Mouse (Mus musculus): ENCODE measurements at regions not wholly inside any gene's neighbourhood (a gene's known extent, or its start where the extent isn't known, plus 50 kb on each side); places are given as distances from the start of the nearest gene placed in this dataset.

DNA sequence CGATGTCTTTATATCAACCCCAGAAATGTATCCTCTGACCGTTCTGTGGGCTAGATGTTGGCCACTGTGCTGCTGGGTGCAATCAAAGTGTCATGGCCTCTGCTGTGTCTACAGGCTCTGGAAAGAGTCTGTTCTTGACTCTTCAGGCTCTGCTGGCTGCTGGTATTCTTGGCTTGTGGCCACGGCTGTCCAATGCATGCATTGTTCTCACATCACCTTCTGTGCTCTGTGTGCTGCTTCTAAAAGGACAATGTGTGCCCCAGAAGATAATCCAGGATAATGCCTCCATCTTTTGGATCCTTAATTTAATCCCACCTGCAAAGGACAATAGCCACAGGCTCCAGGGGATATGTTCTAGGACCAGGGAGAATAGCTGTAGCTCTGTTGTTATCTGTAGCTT is 77.5 kb upstream of the Dapl1 start:
- no peaks in the 10 kb centered on the region for H3K36me3 ChIP-seq
- ATAC-seq (ENCODE audit: insufficient number of reproducible peaks, insufficient read depth, low FRiP score, low TSS enrichment) = no peak
- H3K4me1 ChIP-seq = 0 out of 2 replicates have a peak, but pooled peaks cover 5% of the 10 kb centered on the region
- H3K4me2 ChIP-seq (replicated peaks) = no peak overlapping the region
- no peak overlapping the region for H3K27ac ChIP-seq
- no peak overlapping the region for H3K9ac ChIP-seq
- H3K9me3 ChIP-seq = no peaks in the 10 kb centered on the region
- no peak overlapping the region for H3K4me3 ChIP-seq
- WGBS = 71% methylated on average over 3 of the region's 3 CpGs
- H3K27me3 ChIP-seq = no peaks in the 10 kb centered on the region

GRCm38 (mm10) chr2:59407512-59407988 is 76.9 kb upstream of the Dapl1 start:
- H3K4me1 ChIP-seq = 0 out of 2 replicates have a peak, but pooled peaks cover 5% of the 10 kb centered on the region
- 0 out of 2 replicates have a peak, but pooled peaks have one; percentile 67 for ATAC-seq (ENCODE audit: insufficient number of reproducible peaks, insufficient read depth, low FRiP score, low TSS enrichment)
- H3K36me3 ChIP-seq = no peaks in the 10 kb centered on the region
- no peak overlapping the region for H3K27ac ChIP-seq
- H3K27me3 ChIP-seq = no peaks in the 10 kb centered on the region
- no peak overlapping the region for H3K9ac ChIP-seq
- 37% methylated on average over 13 of the region's 13 CpGs for WGBS
- no peak overlapping the region for H3K4me3 ChIP-seq
- H3K9me3 ChIP-seq = no peaks in the 10 kb centered on the region
- H3K4me2 ChIP-seq (replicated peaks) = no peak overlapping the region

DNA sequence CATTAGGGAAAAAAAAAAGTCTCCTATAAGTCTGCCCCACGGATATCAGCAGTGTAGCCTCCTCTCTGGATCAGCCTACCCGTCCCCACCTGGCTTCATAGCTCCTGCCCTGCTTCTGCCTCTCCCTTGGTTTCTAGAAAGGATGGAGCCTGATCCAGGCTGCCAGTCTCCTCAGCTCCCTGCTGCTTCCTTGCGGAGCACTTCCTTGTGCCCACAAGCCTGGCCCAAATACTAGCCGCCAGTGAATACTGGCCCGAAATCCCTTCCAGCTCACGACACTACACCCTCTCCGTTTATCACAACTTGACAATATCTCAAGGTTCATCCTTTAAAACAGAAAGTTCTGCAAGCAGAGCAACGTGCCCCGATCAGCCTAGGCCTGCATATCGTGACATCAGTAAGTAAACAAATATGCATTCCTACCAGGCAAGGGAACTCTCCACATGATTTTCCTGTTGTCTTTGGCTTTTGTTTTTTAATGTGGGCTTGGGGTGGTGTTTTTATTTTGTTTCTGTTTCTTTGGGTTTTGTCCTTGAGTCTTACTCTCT is 76.3 kb upstream of the Dapl1 start:
- no peak for ATAC-seq (ENCODE audit: insufficient number of reproducible peaks, insufficient read depth, low FRiP score, low TSS enrichment)
- 69% methylated on average over 10 of the region's 10 CpGs for WGBS

GRCm38 (mm10) chr2:59414612-59415011 is 69.8 kb upstream of the Dapl1 start:
- Histone ChIP-seq H3K4me3 (no peak overlapping the region), H3K36me3 (no peaks in the 10 kb centered on the region), H3K9ac (no peak overlapping the region), H3K27me3 (no peaks in the 10 kb centered on the region), H3K9me3 (no peaks in the 10 kb centered on the region), H3K27ac (no peak overlapping the region), H3K4me1 (no peaks in the 10 kb centered on the region), H3K4me2 (replicated peaks) (no peak overlapping the region)
- WGBS = 81% methylated on average over 9 of the region's 9 CpGs
- ATAC-seq (ENCODE audit: insufficient number of reproducible peaks, insufficient read depth, low FRiP score, low TSS enrichment) = no peak

More for the DNA sequence above, 76.3 kb upstream of the Dapl1 start:
- no peak overlapping the region for H3K9ac ChIP-seq
- no peak overlapping the region for H3K4me3 ChIP-seq
- H3K27ac ChIP-seq = no peak overlapping the region
- H3K4me2 ChIP-seq (replicated peaks) = no peak overlapping the region
- no peaks in the 10 kb centered on the region for H3K36me3 ChIP-seq
- H3K27me3 ChIP-seq = no peaks in the 10 kb centered on the region
- no peaks in the 10 kb centered on the region for H3K9me3 ChIP-seq
- H3K4me1 ChIP-seq = 0 out of 2 replicates have a peak, but pooled peaks cover 5% of the 10 kb centered on the region

GRCm38 (mm10) chr2:59416491-59417195 is 67.8 kb upstream of the Dapl1 start:
- no peak overlapping the region for H3K4me2 ChIP-seq (replicated peaks)
- H3K4me1 ChIP-seq = peaks cover 6% of the 10 kb centered on the region; the same call in 1 of the 2 replicates
- H3K27me3 ChIP-seq = no peaks in the 10 kb centered on the region
- ATAC-seq (ENCODE audit: insufficient number of reproducible peaks, insufficient read depth, low FRiP score, low TSS enrichment) = no peak
- H3K4me3 ChIP-seq = no peak overlapping the region
- no peak overlapping the region for H3K27ac ChIP-seq
- WGBS = 71% methylated on average over 8 of the region's 8 CpGs
- no peaks in the 10 kb centered on the region for H3K36me3 ChIP-seq
- H3K9ac ChIP-seq = no peak overlapping the region
- H3K9me3 ChIP-seq = no peaks in the 10 kb centered on the region

GRCm38 (mm10) chr2:59417384-59417955 is 67.0 kb upstream of the Dapl1 start:
- WGBS = 85% methylated on average over 11 of the region's 11 CpGs
- ATAC-seq (ENCODE audit: insufficient number of reproducible peaks, insufficient read depth, low FRiP score, low TSS enrichment) = 0 out of 2 replicates have a peak, but pooled peaks have one; percentile 13
- no peaks in the 10 kb centered on the region for H3K27me3 ChIP-seq
- H3K4me1 ChIP-seq = peaks cover 8% of the 10 kb centered on the region; the same call in 1 of the 2 replicates
- H3K27ac ChIP-seq = no peak overlapping the region
- H3K9me3 ChIP-seq = no peaks in the 10 kb centered on the region
- H3K36me3 ChIP-seq = no peaks in the 10 kb centered on the region
- no peak overlapping the region for H3K9ac ChIP-seq
- no peak overlapping the region for H3K4me2 ChIP-seq (replicated peaks)
- no peak overlapping the region for H3K4me3 ChIP-seq

GRCm38 (mm10) chr2:59420496-59420895 is 64.0 kb upstream of the Dapl1 start:
- H3K9ac ChIP-seq = no peak overlapping the region
- H3K9me3 ChIP-seq = no peaks in the 10 kb centered on the region
- H3K27me3 ChIP-seq = no peaks in the 10 kb centered on the region
- ATAC-seq (ENCODE audit: insufficient number of reproducible peaks, insufficient read depth, low FRiP score, low TSS enrichment) = no peak
- no peak overlapping the region for H3K4me2 ChIP-seq (replicated peaks)
- H3K4me1 ChIP-seq = peaks cover 14% of the 10 kb centered on the region; the same call in 1 of the 2 replicates
- H3K27ac ChIP-seq = no peak overlapping the region
- no peak overlapping the region for H3K4me3 ChIP-seq
- 59% methylated on average over 5 of the region's 5 CpGs for WGBS
- H3K36me3 ChIP-seq = no peaks in the 10 kb centered on the region

- Histone ChIP-seq H3K27me3 (no peaks in the 10 kb centered on the region), H3K9ac (no peak overlapping the region), H3K27ac (no peak overlapping the region), H3K9me3 (no peaks in the 10 kb centered on the region), H3K4me3 (no peak overlapping the region), H3K4me1 (peaks cover 14% of the 10 kb centered on the region; the same call in 1 of the 2 replicates), H3K4me2 (replicated peaks) (no peak overlapping the region), H3K36me3 (no peaks in the 10 kb centered on the region)
- 64% methylated on average over 10 of the region's 10 CpGs for WGBS
- ATAC-seq (ENCODE audit: insufficient number of reproducible peaks, insufficient read depth, low FRiP score, low TSS enrichment) = no peak
These were observed 61.9 kb upstream of the Dapl1 start for GRCm38 (mm10) chr2:59422291-59423242.

DNA sequence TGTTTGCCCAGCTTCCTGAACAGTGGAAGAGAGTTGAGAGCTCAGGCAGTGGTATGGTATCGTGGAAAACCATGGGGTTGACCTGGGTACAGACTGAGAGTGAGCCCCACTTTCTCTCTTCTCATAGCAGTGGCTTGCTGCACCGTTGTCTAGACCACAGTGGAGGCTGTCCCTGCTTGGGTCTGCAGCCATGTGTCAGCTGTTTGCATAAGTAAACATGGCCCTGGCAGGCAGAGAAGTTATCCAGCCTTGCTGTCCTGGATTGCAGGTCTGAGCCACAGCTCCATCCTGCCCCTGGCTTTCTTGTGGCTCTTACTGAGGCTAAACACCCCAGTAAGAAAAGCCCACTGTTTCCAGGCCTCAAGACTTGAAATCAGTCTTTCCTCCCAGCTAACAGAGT is 60.2 kb upstream of the Dapl1 start:
- H3K27ac ChIP-seq = no peak overlapping the region
- no peaks in the 10 kb centered on the region for H3K9me3 ChIP-seq
- H3K27me3 ChIP-seq = no peaks in the 10 kb centered on the region
- H3K4me2 ChIP-seq (replicated peaks) = no peak overlapping the region
- 86% methylated on average over 2 of the region's 2 CpGs for WGBS
- no peak for ATAC-seq (ENCODE audit: insufficient number of reproducible peaks, insufficient read depth, low FRiP score, low TSS enrichment)
- no peak overlapping the region for H3K9ac ChIP-seq
- peaks cover 14% of the 10 kb centered on the region; the same call in 1 of the 2 replicates for H3K4me1 ChIP-seq
- H3K4me3 ChIP-seq = no peak overlapping the region
- no peaks in the 10 kb centered on the region for H3K36me3 ChIP-seq

- H3K27me3 ChIP-seq = no peaks in the 10 kb centered on the region
- no peak overlapping the region for H3K9ac ChIP-seq
- H3K36me3 ChIP-seq = no peaks in the 10 kb centered on the region
- H3K4me2 ChIP-seq (replicated peaks) = no peak overlapping the region
- H3K27ac ChIP-seq = no peak overlapping the region
- H3K9me3 ChIP-seq = no peaks in the 10 kb centered on the region
- ATAC-seq (ENCODE audit: insufficient number of reproducible peaks, insufficient read depth, low FRiP score, low TSS enrichment) = peak; percentile 82
- 31% methylated on average over 5 of the region's 5 CpGs for WGBS
- H3K4me3 ChIP-seq = no peak overlapping the region
- peaks cover 14% of the 10 kb centered on the region; the same call in 1 of the 2 replicates for H3K4me1 ChIP-seq
These were observed 59.7 kb upstream of the Dapl1 start for GRCm38 (mm10) chr2:59424729-59425128.

- no peak for ATAC-seq (ENCODE audit: insufficient number of reproducible peaks, insufficient read depth, low FRiP score, low TSS enrichment)
- Histone ChIP-seq H3K9me3 (no peaks in the 10 kb centered on the region), H3K4me2 (replicated peaks) (no peak overlapping the region), H3K36me3 (no peaks in the 10 kb centered on the region), H3K4me1 (peaks cover 8% of the 10 kb centered on the region; the same call in 1 of the 2 replicates), H3K27me3 (no peaks in the 10 kb centered on the region), H3K4me3 (no peak overlapping the region), H3K27ac (no peak overlapping the region), H3K9ac (no peak overlapping the region)
- WGBS = 86% methylated on average over 4 of the region's 4 CpGs
These were observed 58.6 kb upstream of the Dapl1 start for GRCm38 (mm10) chr2:59425876-59426275.

All from embryonic facial prominence, embryonic 12.5 days (tissue).